In the genomic region with DNA sequence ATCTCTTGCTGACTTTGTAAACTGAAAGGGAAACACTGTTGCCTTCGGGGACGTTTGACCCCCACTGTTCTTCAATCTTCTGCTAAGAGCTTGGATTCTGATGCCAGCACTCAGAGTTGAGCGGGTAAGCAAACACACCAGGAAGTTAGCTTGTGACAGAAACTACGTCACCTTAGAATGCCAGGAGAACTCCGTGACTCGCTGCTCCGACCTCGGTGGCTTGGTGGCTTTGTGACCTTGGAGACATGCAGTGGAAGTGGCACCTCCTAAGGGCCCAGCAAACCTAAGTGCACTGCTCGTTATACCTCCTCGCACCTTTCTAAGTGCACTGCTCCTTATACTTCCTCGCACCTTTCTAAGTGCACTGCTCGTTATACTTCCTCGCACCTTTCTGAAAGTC, we compare ENCODE assay signal across 9 mouse cellular contexts. TPM values are rescaled to one million over a fixed set of nuclear protein-coding genes. Genes with fewer than 3 reads are reported as not detected.
DNase-seq lines count a peak whose midpoint lies in the region; ATAC-seq and TF ChIP-seq lines count a peak whose summit lies in the region.
"Had no signal": no experiment of that assay in that cellular context is flagged by ENCODE, and none has a peak within 500 bp of the region (broad histone marks: within the 10 kb centered on the region; RNA-seq: fewer than 3 reads in every experiment).

No protein-coding gene starts in this region.

- no peak for TF ChIP-seq CTCF in intestine, postnatal 0 days (IDR thresholded peaks at IDR 0.05; ENCODE audit: low read depth)

- H3K4me3 ChIP-seq in intestine, postnatal 0 days (ENCODE audit: low read depth, low read length) = no peak overlapping the region
- no peak overlapping the region for H3K4me3 ChIP-seq in intestine, embryonic 15.5 days (replicated peaks)
- peak overlapping the region; percentile 17 for H3K4me3 ChIP-seq in brown adipose tissue, adult 24 weeks (ENCODE audit: insufficient read depth, low read depth, low read length)
- H3K4me3 ChIP-seq: forebrain, embryonic 13.5 days had no signal

- peak overlapping the region; percentile 24; the same call in 1 of the 2 replicates for H3K4me2 ChIP-seq in intestine, postnatal 0 days (replicated peaks; ENCODE audit: low read depth)
- no peak overlapping the region for H3K4me2 ChIP-seq in intestine, embryonic 15.5 days (replicated peaks)
- H3K4me2 ChIP-seq: forebrain, embryonic 13.5 days had no signal

- no peaks in the 10 kb centered on the region for H3K27me3 ChIP-seq in intestine, postnatal 0 days (replicated peaks; ENCODE audit: control insufficient read depth, insufficient read depth, low read length)
- H3K27me3 ChIP-seq in intestine, embryonic 15.5 days (replicated peaks) = no peaks in the 10 kb centered on the region
- H3K27me3 ChIP-seq: forebrain, embryonic 13.5 days had no signal

- no peaks in the 10 kb centered on the region for H3K36me3 ChIP-seq in intestine, postnatal 0 days (ENCODE audit: control insufficient read depth, insufficient read depth)
- no peaks in the 10 kb centered on the region for H3K36me3 ChIP-seq in intestine, embryonic 15.5 days

- no peak overlapping the region for H3K9ac ChIP-seq in intestine, postnatal 0 days (ENCODE audit: low read depth, low read length)
- H3K9ac ChIP-seq in intestine, embryonic 15.5 days = no peak overlapping the region
- H3K9ac ChIP-seq: forebrain, embryonic 13.5 days had no signal

- 52% methylated on average over 13 of the region's 13 CpGs for WGBS in intestine, postnatal 0 days
- 67% methylated on average over 13 of the region's 13 CpGs for WGBS in intestine, embryonic 15.5 days

- ATAC-seq in intestine, postnatal 0 days = no peak
- ATAC-seq in intestine, embryonic 15.5 days = no peak
- ATAC-seq in megakaryocyte, adult 5-6 weeks (ENCODE audit: poor library complexity, severe bottlenecking) = peak; percentile 80
- ATAC-seq: forebrain, embryonic 13.5 days had no signal

- H3K9me3 ChIP-seq in intestine, postnatal 0 days (ENCODE audit: control insufficient read depth) = no peaks in the 10 kb centered on the region
- H3K9me3 ChIP-seq in intestine, embryonic 15.5 days = peaks cover 6% of the 10 kb centered on the region; the same call in 1 of the 2 replicates
- H3K9me3 ChIP-seq: forebrain, embryonic 13.5 days had no signal

- DNase-seq in kidney, postnatal 10 days = peak; percentile 6
- DNase-seq in adrenal gland, adult 18-20 months (ENCODE audit: low spot score in 2 of 2) = no peak
- DNase-seq in layer of hippocampus, adult 11-12 months (ENCODE audit: low spot score) = no peak
- DNase-seq in layer of hippocampus, postnatal 10 days (ENCODE audit: low spot score in 2 of 2) = no peak

- no peaks in the 10 kb centered on the region for H3K4me1 ChIP-seq in intestine, postnatal 0 days (replicated peaks; ENCODE audit: control insufficient read depth, insufficient read depth, low read length)
- H3K4me1 ChIP-seq in intestine, embryonic 15.5 days (replicated peaks) = no peaks in the 10 kb centered on the region
- peaks cover 4% of the 10 kb centered on the region for H3K4me1 ChIP-seq in brown adipose tissue, adult 24 weeks (ENCODE audit: control insufficient read depth, insufficient read depth, insufficient read length, low read length)
- H3K4me1 ChIP-seq: forebrain, embryonic 13.5 days had no signal

- H3K27ac ChIP-seq in intestine, postnatal 0 days (ENCODE audit: low read depth, low read length) = no peak overlapping the region
- no peak overlapping the region for H3K27ac ChIP-seq in intestine, embryonic 15.5 days
- no peak overlapping the region for H3K27ac ChIP-seq in brown adipose tissue, adult 24 weeks (replicated peaks; ENCODE audit: low read depth, low read length)
- H3K27ac ChIP-seq: forebrain, embryonic 13.5 days had no signal

RNA-seq across cellular contexts. Expression of gene Nmi, which starts 9.0 kb away (rescaled TPM):
- polyA plus RNA-seq in intestine, postnatal 0 days (2015; fragmentation: Nextera tagmentation; extraction: Ambion mirVana) = 84.6 and 86.7 TPM in 2 replicates
- polyA plus RNA-seq in intestine, embryonic 15.5 days (2015; fragmentation: Nextera tagmentation; extraction: Ambion mirVana) = 16.9 and 21.6 TPM in 2 replicates
- 24.4 TPM in 2 replicates for polyA plus RNA-seq in brown adipose tissue, adult 24 weeks (2012; ENCODE audit: insufficient read depth, insufficient read length, missing spikeins)
- total RNA-seq in megakaryocyte, adult 5-6 weeks (2015) = 50.0 and 64.0 TPM in 2 replicates
- 86.5 and 104 TPM in 2 replicates for total RNA-seq in megakaryocyte, adult 5-6 weeks (2017)
- 10 to 100 TPM in 1 of 2 experiments, 1 to 10 TPM in 1; 9.1 to 11.6 TPM for total RNA-seq in adrenal gland, adult 18-20 months (2021)
- total RNA-seq in layer of hippocampus, postnatal 10 days (2021) = 1 to 10 TPM; 3.0 to 4.4 TPM

RNA-seq across cellular contexts. Expression of gene Rbm43, which starts 47.3 kb away (rescaled TPM):
- polyA plus RNA-seq in intestine, postnatal 0 days (2015; fragmentation: Nextera tagmentation; extraction: Ambion mirVana) = 5.1 and 5.5 TPM in 2 replicates
- polyA plus RNA-seq in intestine, embryonic 15.5 days (2015; fragmentation: Nextera tagmentation; extraction: Ambion mirVana) = 10.8 TPM in 2 replicates
- polyA plus RNA-seq in brown adipose tissue, adult 24 weeks (2012; ENCODE audit: insufficient read depth, insufficient read length, missing spikeins) = 2.6 and 4.4 TPM in 2 replicates
- 56.6 and 63.6 TPM in 2 replicates for total RNA-seq in megakaryocyte, adult 5-6 weeks (2015)
- total RNA-seq in megakaryocyte, adult 5-6 weeks (2017) = 32.9 and 39.2 TPM in 2 replicates
- 10 to 100 TPM; 10.8 to 12.0 TPM for total RNA-seq in adrenal gland, adult 18-20 months (2021)
- total RNA-seq in layer of hippocampus, postnatal 10 days (2021) = 10 to 100 TPM; 20.9 to 21.3 TPM

RNA-seq across cellular contexts. Expression of gene Tnfaip6, which starts 55.5 kb away (rescaled TPM):
- 1.7 and 2.4 TPM in 2 replicates for polyA plus RNA-seq in intestine, postnatal 0 days (2015; fragmentation: Nextera tagmentation; extraction: Ambion mirVana)
- polyA plus RNA-seq in intestine, embryonic 15.5 days (2015; fragmentation: Nextera tagmentation; extraction: Ambion mirVana) = 2.5 and 3.6 TPM in 2 replicates
- polyA plus RNA-seq in brown adipose tissue, adult 24 weeks (2012; ENCODE audit: insufficient read depth, insufficient read length, missing spikeins) = 2.2 and 2.4 TPM in 2 replicates
- 0.56 and 0.93 TPM in 2 replicates for total RNA-seq in megakaryocyte, adult 5-6 weeks (2015)
- 0.94 and 1.1 TPM in 2 replicates for total RNA-seq in megakaryocyte, adult 5-6 weeks (2017)
- total RNA-seq in adrenal gland, adult 18-20 months (2021) = 1 to 10 TPM; 1.7 to 2.3 TPM
- total RNA-seq in layer of hippocampus, postnatal 10 days (2021) = under 1 TPM; 0.55 to 0.76 TPM

Comparison
In these comparisons a context has a peak if more than half of its experiments do, and no peak if none do; other contexts are left out.
1. RNA of gene Nmi, which starts 9.0 kb away (total RNA-seq): 50.0 to 104 TPM in megakaryocyte, adult 5-6 weeks; 9.1 to 11.6 TPM in adrenal gland, adult 18-20 months and 3.0 to 4.4 TPM in layer of hippocampus, postnatal 10 days; every median in the first group is over 4 times any median in the second.